Mouse (Mus musculus): ENCODE measurements around the gene Slc17a1. TPM values are rescaled to one million over a fixed set of nuclear protein-coding genes. Genes with fewer than 3 reads are reported as not detected.

The Slc17a1 gene
- total and polyA plus RNA-seq, 3 experiments, result not detected

DNA sequence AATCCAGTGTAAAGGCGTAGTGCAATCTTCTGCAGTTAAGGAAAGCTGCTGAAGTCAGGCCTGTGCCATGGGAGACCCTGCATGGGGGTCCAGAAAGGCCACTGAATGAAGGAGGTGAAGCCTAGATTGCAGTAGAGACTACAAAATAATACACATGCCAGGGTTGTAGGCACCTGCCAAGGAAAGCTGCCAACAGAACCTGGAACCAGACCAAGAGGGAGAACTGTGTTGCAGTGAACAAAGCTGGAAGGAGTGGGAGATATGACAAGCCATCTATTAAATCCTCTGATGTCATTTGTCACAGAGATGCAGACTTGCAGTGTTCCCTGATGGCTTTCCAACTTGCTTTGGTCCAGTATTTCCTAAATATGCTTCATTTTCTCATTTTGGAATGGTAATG, 71.1 kb downstream of the Slc17a1 start:
- no peaks in the 10 kb centered on the region for H3K79me2 ChIP-seq (replicated peaks; ENCODE audit: control insufficient read depth, extremely low read depth, insufficient read depth, poor library complexity, severe bottlenecking)
- TF ChIP-seq KAT2A (IDR thresholded peaks at IDR 0.05; ENCODE audit: insufficient replicate concordance, low read length) (no peak), ZMIZ1 (IDR thresholded peaks at IDR 0.05; ENCODE audit: low read depth, low read length) (no peak), RAD21 (IDR thresholded peaks at IDR 0.05; ENCODE audit: low read depth, low read length) (no peak), TBP (conservative IDR thresholded peaks at IDR 0.05; ENCODE audit: low read depth, low read length) (no peak), JUN (IDR thresholded peaks at IDR 0.05; ENCODE audit: insufficient read depth, low read depth, low read length) (no peak), MXI1 (IDR thresholded peaks at IDR 0.05; ENCODE audit: low read depth, low read length) (no peak), JUND (conservative IDR thresholded peaks at IDR 0.05; ENCODE audit: low read depth, low read length) (no peak), MEF2A (IDR thresholded peaks at IDR 0.05; ENCODE audit: borderline replicate concordance, low read depth, low read length) (no peak), RCOR1 (conservative IDR thresholded peaks at IDR 0.05; ENCODE audit: low read depth, low read length) (no peak), GABPA (IDR thresholded peaks at IDR 0.05; ENCODE audit: insufficient replicate concordance, low read depth, low read length) (no peak), MAX (IDR thresholded peaks at IDR 0.05; ENCODE audit: low read length) (no peak), UBTF (IDR thresholded peaks at IDR 0.05; ENCODE audit: low read depth, low read length) (no peak), TCF12 (IDR thresholded peaks at IDR 0.05; ENCODE audit: low read depth, low read length) (no peak), E2F4 (IDR thresholded peaks at IDR 0.05; ENCODE audit: insufficient replicate concordance, low read depth, low read length) (no peak), ETS1 (conservative IDR thresholded peaks at IDR 0.05; ENCODE audit: low read depth, low read length) (no peak), ZC3H11A (IDR thresholded peaks at IDR 0.05; ENCODE audit: low read depth, low read length) (no peak), CTCF (conservative IDR thresholded peaks at IDR 0.05 in 1 of 2, IDR thresholded peaks at IDR 0.05 in 1 of 2; ENCODE audit: low read depth in 2 of 2, low read length in 2 of 2) (no peak), MAZ (IDR thresholded peaks at IDR 0.05; ENCODE audit: low read depth, low read length) (no peak)
- H3K9me3 ChIP-seq (replicated peaks; ENCODE audit: low read length), result no peaks in the 10 kb centered on the region
- H3K27ac ChIP-seq (ENCODE audit: insufficient read depth, low read depth), result no peak overlapping the region
- dilution Hi-C loops (cut with MboI; ENCODE audit: extremely low pct_ligation_motif_present, extremely low pct_unique_long_range_greater_than_20kb, low sequenced_read_pairs), result no loop called here
- H3K4me1 ChIP-seq (ENCODE audit: control insufficient read depth in 1 of 2, insufficient read depth in 2 of 2), result peaks cover 0 to 10% of the 10 kb centered on the region in 2 experiments; a peak in 1 of 4 replicates
- H3K36me3 ChIP-seq (replicated peaks in 1 of 2; ENCODE audit: control insufficient read depth in 1 of 2, insufficient read depth in 1 of 2, low read length in 1 of 2), result no peaks in the 10 kb centered on the region
- no peak for DNase-seq (ENCODE audit: extremely low read depth)
- in situ Hi-C loops (cut with MboI; ENCODE audit: low pct_ligation_motif_present, low pct_unique_long_range_greater_than_20kb, low sequenced_read_pairs), result no loop called here
- H3K27me3 ChIP-seq (replicated peaks), result no peaks in the 10 kb centered on the region
- H3K9ac ChIP-seq (ENCODE audit: insufficient read depth, low read depth), result no peak overlapping the region
- no peak overlapping the region for H3K4me2 ChIP-seq (ENCODE audit: insufficient read depth, low read depth, poor library complexity, severe bottlenecking)
- H3K4me3 ChIP-seq (replicated peaks in 1 of 3; ENCODE audit: low read depth in 2 of 3, low read length in 2 of 3, poor library complexity in 1 of 3), result no peak overlapping the region

DNA sequence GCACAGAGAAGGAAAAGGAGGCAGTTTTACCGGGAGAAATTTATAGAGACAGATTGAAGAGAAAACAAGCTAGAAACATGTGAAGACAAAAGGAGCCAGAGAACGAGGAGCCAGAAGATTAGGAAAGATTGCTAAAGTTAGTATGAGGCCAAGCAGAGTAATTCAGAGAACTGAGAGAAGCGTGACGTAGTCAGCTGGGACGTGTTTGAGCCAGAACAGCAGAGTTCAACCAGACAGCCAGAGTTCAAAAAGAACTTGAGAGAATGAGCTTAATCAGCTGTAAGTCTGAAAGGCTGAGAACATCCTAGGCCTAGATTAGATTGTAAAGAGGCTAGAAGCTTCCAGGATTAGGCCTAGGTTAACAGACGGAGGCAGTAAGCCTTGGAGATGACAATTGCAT, 72.7 kb downstream of the Slc17a1 start:
- TF ChIP-seq USF2 (conservative IDR thresholded peaks at IDR 0.05; ENCODE audit: low read depth, low read length), result no peak
- no peak for TF ChIP-seq MXI1 (IDR thresholded peaks at IDR 0.05; ENCODE audit: low read depth, low read length)
- TF ChIP-seq TCF12 (IDR thresholded peaks at IDR 0.05; ENCODE audit: low read depth, low read length), result no peak
- no peak for TF ChIP-seq SMC3 (IDR thresholded peaks at IDR 0.05; ENCODE audit: low read depth, low read length)
- TF ChIP-seq CTCF (conservative IDR thresholded peaks at IDR 0.05 in 1 of 2, IDR thresholded peaks at IDR 0.05 in 1 of 2; ENCODE audit: low read depth in 2 of 2, low read length in 2 of 2), result no peak
- TF ChIP-seq IRF4 (IDR thresholded peaks at IDR 0.05; ENCODE audit: low read depth, low read length), result no peak
- no peak for DNase-seq (ENCODE audit: extremely low read depth)
- H3K4me1 ChIP-seq (ENCODE audit: control insufficient read depth in 1 of 2, insufficient read depth in 2 of 2), result peaks cover 0 to 10% of the 10 kb centered on the region in 2 experiments; a peak in 1 of 4 replicates
- H3K4me3 ChIP-seq (replicated peaks in 1 of 3; ENCODE audit: low read depth in 2 of 3, low read length in 2 of 3, poor library complexity in 1 of 3), result no peak overlapping the region
- H3K27me3 ChIP-seq (replicated peaks), result no peaks in the 10 kb centered on the region
- H3K36me3 ChIP-seq (replicated peaks in 1 of 2; ENCODE audit: control insufficient read depth in 1 of 2, insufficient read depth in 1 of 2, low read length in 1 of 2), result no peaks in the 10 kb centered on the region
- H3K27ac ChIP-seq (ENCODE audit: insufficient read depth, low read depth), result no peak overlapping the region
- no peaks in the 10 kb centered on the region for H3K79me2 ChIP-seq (replicated peaks; ENCODE audit: control insufficient read depth, extremely low read depth, insufficient read depth, poor library complexity, severe bottlenecking)
- no peak overlapping the region for H3K9ac ChIP-seq (ENCODE audit: insufficient read depth, low read depth)
- dilution Hi-C loops (cut with MboI; ENCODE audit: extremely low pct_ligation_motif_present, extremely low pct_unique_long_range_greater_than_20kb, low sequenced_read_pairs) (no loop called here), in situ Hi-C loops (cut with MboI; ENCODE audit: low pct_ligation_motif_present, low pct_unique_long_range_greater_than_20kb, low sequenced_read_pairs) (no loop called here)
- no peaks in the 10 kb centered on the region for H3K9me3 ChIP-seq (replicated peaks; ENCODE audit: low read length)
- no peak overlapping the region for H3K4me2 ChIP-seq (ENCODE audit: insufficient read depth, low read depth, poor library complexity, severe bottlenecking)

Measured in CH12.LX (cell line).